Mouse (Mus musculus) spleen, postnatal 10 days (tissue): Measurements from ENCODE around the gene Prkab1.

Source experiments
- DNase-seq, 2 experiments: peaks; one replicate each; pipeline ENCODE4 v3.0.0; 2021 to 2022; ENCODE audit warnings: low spot score in 2 of 2

Prkab1 gene

GRCm38 (mm10) chr5:116018784-116019183, 5.5 kb downstream of the Prkab1 start:
- DNase-seq: no peak

GRCm38 (mm10) chr5:116018196-116018595, 6.1 kb downstream of the Prkab1 start:
- no peak for DNase-seq

GRCm38 (mm10) chr5:116017391-116017790, 6.9 kb downstream of the Prkab1 start:
- DNase-seq: no peak

GRCm38 (mm10) chr5:116016542-116016941, 7.8 kb downstream of the Prkab1 start:
- DNase-seq: no peak

GRCm38 (mm10) chr5:116014237-116014636, 10.1 kb downstream of the Prkab1 start:
- DNase-seq: no peak

GRCm38 (mm10) chr5:116013821-116014220, 10.5 kb downstream of the Prkab1 start:
- no peak for DNase-seq

GRCm38 (mm10) chr5:116012503-116012902, 11.8 kb downstream of the Prkab1 start:
- DNase-seq: no peak

- DNase-seq: no peak
Measured at GRCm38 (mm10) chr5:116011700-116012099, 12.6 kb downstream of the Prkab1 start.

- DNase-seq: no peak
Measured at GRCm38 (mm10) chr5:116009884-116010627, 14.3 kb downstream of the Prkab1 start.

GRCm38 (mm10) chr5:116009091-116009851, 15.0 kb downstream of the Prkab1 start:
- no peak for DNase-seq

GRCm38 (mm10) chr5:116007723-116008122, 16.6 kb downstream of the Prkab1 start:
- no peak for DNase-seq

- DNase-seq: no peak
Measured at GRCm38 (mm10) chr5:116006324-116007099, 17.8 kb downstream of the Prkab1 start.

GRCm38 (mm10) chr5:116004271-116004670, 20.0 kb downstream of the Prkab1 start:
- DNase-seq: no peak

- DNase-seq: no peak
Measured at GRCm38 (mm10) chr5:116003825-116004224, 20.5 kb downstream of the Prkab1 start.

- no peak for DNase-seq
Measured at GRCm38 (mm10) chr5:116003154-116003553, 21.2 kb downstream of the Prkab1 start.

GRCm38 (mm10) chr5:115997376-115997775, 26.9 kb downstream of the Prkab1 start:
- no peak for DNase-seq

GRCm38 (mm10) chr5:115994101-115994500, 30.2 kb downstream of the Prkab1 start:
- no peak for DNase-seq

GRCm38 (mm10) chr5:115991717-115992116, 32.6 kb downstream of the Prkab1 start:
- DNase-seq: no peak

- no peak for DNase-seq
Measured at GRCm38 (mm10) chr5:115987284-115987683, 37.0 kb downstream of the Prkab1 start.

GRCm38 (mm10) chr5:115985101-115985500, 39.2 kb downstream of the Prkab1 start:
- DNase-seq: no peak

GRCm38 (mm10) chr5:115984392-115984791, 39.9 kb downstream of the Prkab1 start:
- DNase-seq: no peak

- DNase-seq: peak in 1 of 2 experiments; percentile 54
Measured at GRCm38 (mm10) chr5:115982671-115983373, 41.5 kb downstream of the Prkab1 start.
